Mouse (Mus musculus) urinary bladder, postnatal 4 days (tissue): Measurements from ENCODE around the gene Antxr1.
A peak's percentile ranks its signal among the peaks of the same experiment; 100 is the strongest.

ENCODE experiments used
- DNase-seq, 2 experiments: peaks; one replicate each; pipeline ENCODE4 v3.0.0; 2021 to 2022; ENCODE audit warnings: low spot score in 2 of 2

Antxr1 gene

GRCm38 (mm10) chr6:87335091-87335934 is at the start of gene Antxr1:
Gene Antxr1 (minus strand): TSS chr6:87335821.
- peak in 1 of 2 experiments; percentile 64 for DNase-seq

GRCm38 (mm10) chr6:87384761-87385160 is 49.1 kb upstream of the Antxr1 start:
- no peak for DNase-seq

GRCm38 (mm10) chr6:87383926-87384691 is 48.5 kb upstream of the Antxr1 start:
- no peak for DNase-seq

GRCm38 (mm10) chr6:87373057-87373456 is 37.4 kb upstream of the Antxr1 start, which contains the start of gene Gkn2:
Gene Gkn2 (plus strand): TSS chr6:87373357.
- no peak for DNase-seq

- DNase-seq, result no peak
Observed at GRCm38 (mm10) chr6:87369223-87369622, 33.6 kb upstream of the Antxr1 start.

GRCm38 (mm10) chr6:87354441-87354840 is 18.8 kb upstream of the Antxr1 start:
- DNase-seq, result no peak

GRCm38 (mm10) chr6:87350829-87351228 is 15.2 kb upstream of the Antxr1 start, which contains the start of gene Gkn1:
Gene Gkn1 (minus strand): TSS chr6:87350942.
- no peak for DNase-seq

GRCm38 (mm10) chr6:87335935-87336295 is 294 bp upstream of the Antxr1 start:
- no peak for DNase-seq

- DNase-seq, result peak in 1 of 2 experiments; percentile 37
Observed at GRCm38 (mm10) chr6:87334361-87335090, 1.1 kb downstream of the Antxr1 start.

- DNase-seq, result no peak
Observed at GRCm38 (mm10) chr6:87332380-87332779, 3.2 kb downstream of the Antxr1 start.

- DNase-seq, result no peak
Observed at GRCm38 (mm10) chr6:87328265-87329173, 7.1 kb downstream of the Antxr1 start.

- no peak for DNase-seq
Observed at GRCm38 (mm10) chr6:87326932-87327331, 8.7 kb downstream of the Antxr1 start.

GRCm38 (mm10) chr6:87323381-87323780 is 12.2 kb downstream of the Antxr1 start:
- no peak for DNase-seq

- DNase-seq, result no peak
Observed at GRCm38 (mm10) chr6:87318651-87319050, 17.0 kb downstream of the Antxr1 start.

- DNase-seq, result no peak
Observed at GRCm38 (mm10) chr6:87316966-87317365, 18.7 kb downstream of the Antxr1 start.

GRCm38 (mm10) chr6:87312761-87313160 is 22.9 kb downstream of the Antxr1 start:
- DNase-seq, result no peak

- DNase-seq, result no peak
Observed at GRCm38 (mm10) chr6:87304486-87304885, 31.1 kb downstream of the Antxr1 start.

GRCm38 (mm10) chr6:87302746-87303145 is 32.9 kb downstream of the Antxr1 start:
- DNase-seq, result no peak

GRCm38 (mm10) chr6:87301991-87302390 is 33.6 kb downstream of the Antxr1 start:
- DNase-seq, result no peak

GRCm38 (mm10) chr6:87294904-87295303 is 40.7 kb downstream of the Antxr1 start:
- no peak for DNase-seq
